Mouse (Mus musculus): Measurements from ENCODE around the gene Vmn1r197. TPM values are rescaled to one million over a fixed set of nuclear protein-coding genes. Genes with fewer than 3 reads are reported as not detected.
A peak's percentile ranks its signal among the peaks of the same experiment; 100 is the strongest.
"Not testable (repeated sequence)": the region's sequence is repeated elsewhere in the genome, so short reads cannot be mapped to it uniquely, and the experiment has no call there.

The Vmn1r197 gene
- not detected for total RNA-seq (2021)
- long read RNA-seq, experiment 1 = 0 reads
- long read RNA-seq, experiment 2 = 0 reads

DNA sequence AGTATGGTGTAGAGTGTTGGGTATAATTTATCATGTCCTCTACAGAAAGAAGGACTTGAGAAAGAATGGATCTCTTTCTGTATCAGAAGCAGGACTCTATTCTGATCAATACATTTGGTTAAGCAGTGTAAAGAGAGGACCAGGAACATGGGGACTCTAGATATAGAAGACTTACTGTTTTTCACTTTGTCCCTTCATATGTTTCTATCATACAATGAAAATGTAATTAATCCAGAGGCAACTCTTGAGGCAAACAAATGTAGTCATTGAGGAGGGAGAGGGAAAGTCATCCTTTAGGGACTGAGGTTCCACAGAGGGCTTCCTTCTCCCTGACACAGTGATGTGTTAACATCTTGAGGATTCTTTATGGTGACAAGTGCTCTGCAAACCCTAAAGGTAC, at the start of gene Vmn1r197:
Gene Vmn1r197, plus strand, starts transcription at position 301 of the 400 bp plus-strand sequence.
- DNase-seq (ENCODE audit: low spot score in 2 of 2) = no peak

DNA sequence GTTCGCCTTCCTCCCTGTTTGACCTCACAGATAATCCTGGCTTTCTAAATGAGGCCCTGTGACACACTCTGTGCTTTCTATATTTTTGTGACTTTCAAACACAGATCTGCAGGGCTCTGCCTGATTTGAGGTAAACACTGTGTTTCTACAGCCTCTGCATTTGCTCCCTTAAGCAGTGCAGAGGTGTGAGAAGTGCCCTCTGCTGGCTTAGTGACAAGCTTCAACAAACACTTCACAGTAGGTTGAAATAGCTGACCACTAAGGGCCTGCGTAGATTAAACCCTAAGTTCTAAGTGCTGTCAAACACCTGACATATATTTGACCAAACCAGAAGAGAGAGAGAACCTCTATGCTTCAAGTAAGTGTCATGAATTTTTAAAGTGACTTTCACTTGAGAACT, 39.8 kb upstream of the Vmn1r197 start:
- no peak for DNase-seq (ENCODE audit: low spot score in 2 of 2)

DNA sequence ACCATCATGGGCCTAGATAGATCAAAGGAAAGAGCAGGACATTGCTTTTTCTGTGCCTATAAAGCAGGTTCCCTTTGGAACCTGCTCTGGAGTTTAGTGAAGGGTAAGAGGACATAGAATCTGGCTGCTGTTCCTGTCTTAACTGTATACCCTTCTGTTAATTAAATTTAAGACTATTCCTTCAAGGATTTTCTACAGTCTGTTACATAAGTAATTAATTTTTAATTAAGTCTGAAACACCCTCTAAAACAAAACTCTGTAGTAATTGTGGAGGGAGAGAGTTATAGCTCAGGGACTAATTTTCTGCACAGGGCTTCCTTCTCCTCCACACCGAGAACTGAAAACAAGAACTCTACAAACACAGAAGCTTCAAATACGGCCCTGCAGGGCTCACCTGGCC, 34.8 kb upstream of the Vmn1r197 start, which contains the start of gene Vmn1r196:
Gene Vmn1r196, plus strand, starts transcription at position 301 of the 400 bp plus-strand sequence.
- no peak for DNase-seq (ENCODE audit: low spot score in 2 of 2)

- DNase-seq (ENCODE audit: low spot score in 2 of 2) = not testable (repeated sequence)
Observed at GRCm38 (mm10) chr13:22308075-22308474, 16.3 kb upstream of the Vmn1r197 start.

DNA sequence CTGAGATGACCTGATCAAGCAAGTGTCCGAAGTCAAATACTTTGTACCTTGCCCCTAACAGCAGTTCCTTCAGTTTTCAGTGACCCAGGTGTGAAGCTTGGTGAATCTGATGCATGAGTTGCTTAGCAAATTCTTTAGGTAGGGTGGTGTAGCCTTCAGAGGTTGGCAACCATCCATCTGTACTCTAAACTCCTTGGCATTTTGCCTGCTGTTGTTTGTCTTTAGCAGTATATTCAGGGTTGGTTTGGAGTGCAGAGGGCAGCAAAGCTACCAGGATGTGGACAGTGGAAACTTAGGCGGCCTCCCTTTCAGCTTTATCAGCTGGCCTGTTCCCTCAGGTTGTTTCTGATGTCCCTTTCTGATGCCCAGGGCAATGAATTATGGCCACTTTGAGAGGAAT, 9.0 kb upstream of the Vmn1r197 start:
- DNase-seq (ENCODE audit: low spot score in 2 of 2) = no peak

DNA sequence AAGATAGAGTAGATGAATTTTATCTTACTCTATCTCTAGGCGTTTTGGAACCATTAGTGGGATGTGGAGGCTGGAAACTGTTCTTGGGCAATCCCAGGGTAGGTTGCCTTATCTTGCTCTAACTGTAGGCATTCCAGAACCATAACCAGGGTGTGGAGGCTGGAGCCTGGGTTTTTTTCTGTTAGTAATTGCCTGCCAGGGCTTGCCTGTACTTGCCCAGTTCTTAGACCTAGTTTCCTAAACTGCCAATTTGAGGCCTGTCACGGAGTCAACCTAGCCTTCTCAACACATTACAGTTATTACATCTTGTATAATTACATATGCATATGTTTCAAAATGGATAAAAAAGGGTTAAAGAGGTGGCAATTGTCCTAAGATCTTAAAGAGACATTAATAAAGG, 7.0 kb upstream of the Vmn1r197 start:
- no peak for DNase-seq (ENCODE audit: low spot score in 2 of 2)

GRCm38 (mm10) chr13:22320091-22320490, 4.3 kb upstream of the Vmn1r197 start:
- DNase-seq (ENCODE audit: low spot score in 2 of 2) = no peak

DNA sequence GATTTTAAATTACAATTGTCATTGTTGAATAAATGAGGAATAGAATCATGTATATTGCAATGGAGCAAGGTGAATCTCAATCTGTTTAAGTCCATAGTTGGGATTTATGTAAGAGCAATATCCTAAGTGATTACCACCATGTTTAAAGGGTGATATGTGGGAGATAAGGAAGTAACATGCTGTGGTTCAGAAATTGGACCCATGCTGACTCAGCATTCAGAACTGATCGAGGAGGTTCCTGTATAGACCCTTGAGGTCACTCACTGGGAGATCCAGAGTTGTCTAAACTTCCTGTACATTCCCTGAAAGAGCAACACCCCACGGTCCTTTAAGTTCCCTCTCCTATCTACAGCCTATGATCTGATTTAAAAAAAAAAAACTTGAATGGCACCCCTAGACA, 8.9 kb downstream of the Vmn1r197 start:
- DNase-seq (ENCODE audit: low spot score in 2 of 2) = no peak

DNA sequence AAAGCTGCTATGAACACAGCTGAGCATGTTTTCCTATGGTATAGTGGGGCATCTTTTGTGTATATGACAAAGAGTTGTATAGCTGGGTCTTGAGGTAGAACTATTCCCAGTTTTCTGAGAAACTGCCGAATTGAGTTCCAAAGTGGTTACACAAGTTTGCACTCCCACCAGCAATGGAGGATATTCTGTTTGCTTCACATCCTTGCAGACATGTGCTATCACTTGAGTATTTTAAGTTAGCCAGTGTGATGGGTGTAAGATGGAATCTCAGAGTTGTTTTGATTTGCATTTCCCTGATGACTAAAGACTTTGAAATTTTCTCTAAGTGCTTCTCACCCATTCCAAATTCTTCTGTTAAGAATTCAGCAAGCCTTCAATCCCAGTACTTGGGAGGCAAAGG, 11.2 kb downstream of the Vmn1r197 start:
- no peak for DNase-seq (ENCODE audit: low spot score in 2 of 2)

GRCm38 (mm10) chr13:22350064-22350463, 25.7 kb downstream of the Vmn1r197 start, which contains the start of gene Vmn1r198:
Vmn1r198 (plus strand) TSS chr13:22350364.
- DNase-seq (ENCODE audit: low spot score in 2 of 2) = no peak

DNA sequence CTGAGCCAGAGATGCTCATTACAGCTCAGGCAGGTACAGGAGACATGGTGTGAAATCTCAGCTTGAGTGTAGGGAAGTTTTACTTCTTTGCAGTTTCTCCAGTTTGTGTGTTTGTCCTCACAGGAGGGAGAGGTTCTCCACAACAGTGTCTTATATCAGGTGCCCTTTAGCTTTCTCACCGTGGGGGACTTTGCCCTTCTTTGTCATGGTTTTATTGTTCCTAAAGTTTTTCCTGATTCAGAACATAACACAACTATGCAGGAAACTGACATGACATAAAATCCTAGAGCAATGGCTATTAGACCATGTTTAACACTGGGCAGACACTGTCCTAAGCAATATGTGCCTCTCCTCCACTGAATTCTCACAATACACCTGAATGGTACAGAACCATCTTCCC, 26.4 kb downstream of the Vmn1r197 start:
- no peak for DNase-seq (ENCODE audit: low spot score in 2 of 2)

- DNase-seq (ENCODE audit: low spot score in 2 of 2) = no peak
Observed at GRCm38 (mm10) chr13:22379518-22379917, 55.1 kb downstream of the Vmn1r197 start, which contains the start of gene Vmn1r199. Vmn1r199 (plus strand) TSS chr13:22379818.

GRCm38 (mm10) chr13:22381128-22381527, 56.7 kb downstream of the Vmn1r197 start:
- DNase-seq (ENCODE audit: low spot score in 2 of 2) = peak; percentile 23 to 70

Other genes starting within 250 kb of the Vmn1r197 start
- not detected for gene Vmn1r188, start 240.1 kb upstream of the Vmn1r197 start, total RNA-seq (2021)
- not detected for gene Vmn1r189, start 218.8 kb upstream of the Vmn1r197 start, total RNA-seq (2021)
- gene Vmn1r191, start 140.6 kb upstream of the Vmn1r197 start, total RNA-seq (2021) = not detected
- gene Vmn1r192, start 133.4 kb upstream of the Vmn1r197 start, total RNA-seq (2021) = not detected
- not detected for gene Vmn1r193, start 101.4 kb upstream of the Vmn1r197 start, total RNA-seq (2021)
- not detected for gene Vmn1r194, start 80.4 kb upstream of the Vmn1r197 start, total RNA-seq (2021)
- not detected for gene Vmn1r195, start 54.1 kb upstream of the Vmn1r197 start, total RNA-seq (2021)
- gene Vmn1r196, start 34.7 kb upstream of the Vmn1r197 start, total RNA-seq (2021) = not detected
- gene Vmn1r198, start 25.8 kb downstream of the Vmn1r197 start, total RNA-seq (2021) = not detected
- not detected for gene Vmn1r199, start 55.2 kb downstream of the Vmn1r197 start, total RNA-seq (2021)
- gene Vmn1r200, start 65.8 kb downstream of the Vmn1r197 start, total RNA-seq (2021) = not detected
- not detected for gene Vmn1r201, start 147.3 kb downstream of the Vmn1r197 start, total RNA-seq (2021)
- gene Vmn1r202, start 180.8 kb downstream of the Vmn1r197 start, total RNA-seq (2021) = under 1 TPM in 1 of 2 experiments, not detected in 1; 0.07 TPM
- gene Vmn1r203, start 193.5 kb downstream of the Vmn1r197 start, total RNA-seq (2021) = not detected
- gene Vmn1r204, start 228.6 kb downstream of the Vmn1r197 start, total RNA-seq (2021) = not detected